Mouse (Mus musculus): ENCODE measurements around the gene Gpt2. TPM values are rescaled to one million over a fixed set of nuclear protein-coding genes. Genes with fewer than 3 reads are reported as not detected.

Gpt2 gene
- polyA plus RNA-seq, 1 experiment from 2014 or later = 13.9 TPM

DNA sequence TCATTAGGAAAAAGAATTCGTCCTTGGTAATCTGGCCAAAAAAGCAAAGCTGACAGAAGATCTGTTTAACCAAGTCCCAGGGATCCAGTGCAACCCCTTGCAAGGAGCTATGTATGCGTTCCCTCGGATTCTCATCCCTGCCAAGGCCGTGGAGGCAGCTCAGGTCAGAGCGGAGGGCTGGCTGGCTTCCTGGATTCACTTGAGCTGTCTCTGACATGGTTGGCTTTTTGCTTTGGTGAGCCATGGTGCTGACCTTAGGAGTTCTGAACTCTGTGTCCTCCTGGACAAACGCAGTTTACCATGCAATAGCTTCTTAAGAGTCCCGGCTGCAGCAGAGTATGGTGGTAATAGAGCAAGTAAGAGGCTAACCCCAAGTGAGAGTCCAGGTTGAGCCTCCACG, 29.0 kb downstream of the Gpt2 start:
- no peaks in the 10 kb centered on the region for H3K27me3 ChIP-seq (ENCODE audit: control insufficient read depth, insufficient read depth, low read length)
- H3K4me1 ChIP-seq (ENCODE audit: control insufficient read depth, insufficient read depth, low read length) = no peaks in the 10 kb centered on the region; the same call in 1 of the 2 replicates
- H3K4me3 ChIP-seq (ENCODE audit: low read depth, low read length) = no peak overlapping the region
- ATAC-seq (replicated peaks; ENCODE audit: insufficient number of reproducible peaks, low FRiP score, low TSS enrichment) = no peak
- WGBS (ENCODE audit: insufficient replicate concordance) = 86% methylated on average over 8 of the region's 8 CpGs
- H3K27ac ChIP-seq (ENCODE audit: low read depth, low read length) = no peak overlapping the region
- H3K4me2 ChIP-seq = no peak overlapping the region
- H3K9ac ChIP-seq (ENCODE audit: low read depth, low read length) = no peak overlapping the region
- H3K9me3 ChIP-seq (replicated peaks; ENCODE audit: control insufficient read depth, low read length) = no peaks in the 10 kb centered on the region
- H3K36me3 ChIP-seq (ENCODE audit: control insufficient read depth, insufficient read depth, low read length) = 0 out of 2 replicates have a peak, but pooled peaks cover 4% of the 10 kb centered on the region

GRCm38 (mm10) chr8:85524086-85524485, 31.7 kb downstream of the Gpt2 start:
- Histone ChIP-seq H3K36me3 (ENCODE audit: control insufficient read depth, insufficient read depth, low read length) (0 out of 2 replicates have a peak, but pooled peaks cover 4% of the 10 kb centered on the region), H3K27me3 (ENCODE audit: control insufficient read depth, insufficient read depth, low read length) (no peaks in the 10 kb centered on the region), H3K4me1 (ENCODE audit: control insufficient read depth, insufficient read depth, low read length) (no peaks in the 10 kb centered on the region; the same call in 1 of the 2 replicates), H3K27ac (ENCODE audit: low read depth, low read length) (no peak overlapping the region), H3K4me2 (no peak overlapping the region), H3K9me3 (replicated peaks; ENCODE audit: control insufficient read depth, low read length) (no peaks in the 10 kb centered on the region), H3K9ac (ENCODE audit: low read depth, low read length) (no peak overlapping the region), H3K4me3 (ENCODE audit: low read depth, low read length) (no peak overlapping the region)
- no peak for ATAC-seq (replicated peaks; ENCODE audit: insufficient number of reproducible peaks, low FRiP score, low TSS enrichment)
- WGBS (ENCODE audit: insufficient replicate concordance) = 84% methylated on average over 7 of the region's 7 CpGs

DNA sequence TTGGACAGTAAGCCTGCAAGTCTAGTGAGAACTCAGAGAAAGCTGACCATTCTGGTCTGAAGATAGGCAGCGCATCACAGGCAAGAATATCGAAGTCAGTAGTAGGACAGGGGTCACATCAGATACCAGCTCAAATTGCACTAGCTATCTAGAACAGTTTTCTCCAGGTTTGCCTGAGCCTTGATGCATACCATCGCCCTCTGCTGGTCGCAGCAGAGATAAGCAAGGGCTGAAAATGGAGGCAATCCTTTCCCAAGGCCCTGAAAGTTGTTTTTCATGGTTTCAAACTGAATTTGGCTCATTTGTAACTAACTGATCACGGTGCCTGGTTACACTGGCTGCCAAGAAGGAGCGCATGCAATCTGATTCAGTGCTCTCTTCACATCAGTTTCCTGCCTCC, 33.7 kb downstream of the Gpt2 start:
- no peaks in the 10 kb centered on the region for H3K36me3 ChIP-seq (ENCODE audit: control insufficient read depth, insufficient read depth, low read length)
- H3K27me3 ChIP-seq (ENCODE audit: control insufficient read depth, insufficient read depth, low read length) = no peaks in the 10 kb centered on the region
- H3K4me3 ChIP-seq (ENCODE audit: low read depth, low read length) = no peak overlapping the region
- H3K4me2 ChIP-seq = no peak overlapping the region
- WGBS (ENCODE audit: insufficient replicate concordance) = 31% methylated on average over 6 of the region's 6 CpGs
- no peaks in the 10 kb centered on the region for H3K9me3 ChIP-seq (replicated peaks; ENCODE audit: control insufficient read depth, low read length)
- no peak for ATAC-seq (replicated peaks; ENCODE audit: insufficient number of reproducible peaks, low FRiP score, low TSS enrichment)
- H3K27ac ChIP-seq (ENCODE audit: low read depth, low read length) = no peak overlapping the region
- no peak overlapping the region for H3K9ac ChIP-seq (ENCODE audit: low read depth, low read length)
- no peaks in the 10 kb centered on the region; the same call in 1 of the 2 replicates for H3K4me1 ChIP-seq (ENCODE audit: control insufficient read depth, insufficient read depth, low read length)

GRCm38 (mm10) chr8:85528959-85529358, 36.6 kb downstream of the Gpt2 start:
- Histone ChIP-seq H3K9ac (ENCODE audit: low read depth, low read length) (no peak overlapping the region), H3K4me1 (ENCODE audit: control insufficient read depth, insufficient read depth, low read length) (no peaks in the 10 kb centered on the region; the same call in 1 of the 2 replicates), H3K9me3 (replicated peaks; ENCODE audit: control insufficient read depth, low read length) (no peaks in the 10 kb centered on the region), H3K36me3 (ENCODE audit: control insufficient read depth, insufficient read depth, low read length) (no peaks in the 10 kb centered on the region), H3K27ac (ENCODE audit: low read depth, low read length) (no peak overlapping the region), H3K27me3 (ENCODE audit: control insufficient read depth, insufficient read depth, low read length) (no peaks in the 10 kb centered on the region), H3K4me2 (no peak overlapping the region), H3K4me3 (ENCODE audit: low read depth, low read length) (no peak overlapping the region)
- ATAC-seq (replicated peaks; ENCODE audit: insufficient number of reproducible peaks, low FRiP score, low TSS enrichment) = no peak
- 71% methylated on average over 3 of the region's 3 CpGs for WGBS (ENCODE audit: insufficient replicate concordance)

DNA sequence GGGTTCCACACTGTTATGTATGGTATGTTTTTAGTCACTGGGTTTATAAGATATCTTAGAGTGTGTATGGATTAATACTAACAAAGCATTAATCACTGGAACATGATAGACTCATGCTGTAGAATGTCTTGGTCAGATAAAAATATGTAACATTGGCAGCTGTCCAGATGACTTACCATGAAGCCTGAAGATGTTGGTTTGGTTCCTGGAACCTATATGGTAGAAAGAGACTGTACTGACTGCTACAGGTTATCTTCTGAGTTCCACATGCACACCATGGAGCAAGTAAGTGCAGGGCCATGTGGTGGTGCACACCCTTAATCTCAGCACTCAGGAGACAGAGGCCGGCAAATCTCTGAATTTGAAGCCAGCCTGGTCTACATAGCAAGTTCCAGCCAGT, 38.3 kb downstream of the Gpt2 start:
- no peak for ATAC-seq (replicated peaks; ENCODE audit: insufficient number of reproducible peaks, low FRiP score, low TSS enrichment)
- H3K9me3 ChIP-seq (replicated peaks; ENCODE audit: control insufficient read depth, low read length) = no peaks in the 10 kb centered on the region
- peaks cover 5% of the 10 kb centered on the region; the same call in 1 of the 2 replicates for H3K36me3 ChIP-seq (ENCODE audit: control insufficient read depth, insufficient read depth, low read length)
- no peaks in the 10 kb centered on the region for H3K27me3 ChIP-seq (ENCODE audit: control insufficient read depth, insufficient read depth, low read length)
- no peak overlapping the region for H3K27ac ChIP-seq (ENCODE audit: low read depth, low read length)
- H3K4me1 ChIP-seq (ENCODE audit: control insufficient read depth, insufficient read depth, low read length) = no peaks in the 10 kb centered on the region
- no peak overlapping the region for H3K4me2 ChIP-seq
- H3K4me3 ChIP-seq (ENCODE audit: low read depth, low read length) = no peak overlapping the region
- no peak overlapping the region for H3K9ac ChIP-seq (ENCODE audit: low read depth, low read length)
- 88% methylated on average over 1 of the region's 1 CpGs for WGBS (ENCODE audit: insufficient replicate concordance)

DNA sequence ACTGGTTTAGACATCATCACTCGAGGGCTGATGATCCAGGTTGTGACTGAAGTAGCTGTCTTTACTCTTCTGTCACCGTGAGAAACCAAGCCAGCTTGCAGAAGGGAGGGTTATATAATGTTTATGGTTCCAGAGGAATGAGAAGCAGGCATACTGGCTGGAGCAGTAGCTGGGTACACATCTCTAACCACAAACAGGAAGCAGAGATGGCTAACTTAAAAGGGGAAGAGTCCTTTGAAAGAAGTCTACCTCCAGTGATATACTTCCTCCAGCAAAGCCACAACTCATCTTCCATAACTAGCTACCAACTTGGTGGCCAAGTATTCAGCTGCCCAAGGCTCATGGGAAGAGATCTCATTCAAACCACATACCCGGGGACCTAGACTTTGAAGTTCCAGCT, 39.1 kb downstream of the Gpt2 start:
- ATAC-seq (replicated peaks; ENCODE audit: insufficient number of reproducible peaks, low FRiP score, low TSS enrichment) = no peak
- Histone ChIP-seq H3K4me2 (no peak overlapping the region), H3K27ac (ENCODE audit: low read depth, low read length) (no peak overlapping the region), H3K4me1 (ENCODE audit: control insufficient read depth, insufficient read depth, low read length) (no peaks in the 10 kb centered on the region), H3K36me3 (ENCODE audit: control insufficient read depth, insufficient read depth, low read length) (peaks cover 11% of the 10 kb centered on the region), H3K9me3 (replicated peaks; ENCODE audit: control insufficient read depth, low read length) (no peaks in the 10 kb centered on the region), H3K9ac (ENCODE audit: low read depth, low read length) (no peak overlapping the region), H3K27me3 (ENCODE audit: control insufficient read depth, insufficient read depth, low read length) (no peaks in the 10 kb centered on the region), H3K4me3 (ENCODE audit: low read depth, low read length) (no peak overlapping the region)
- 76% methylated on average over 3 of the region's 3 CpGs for WGBS (ENCODE audit: insufficient replicate concordance)

DNA sequence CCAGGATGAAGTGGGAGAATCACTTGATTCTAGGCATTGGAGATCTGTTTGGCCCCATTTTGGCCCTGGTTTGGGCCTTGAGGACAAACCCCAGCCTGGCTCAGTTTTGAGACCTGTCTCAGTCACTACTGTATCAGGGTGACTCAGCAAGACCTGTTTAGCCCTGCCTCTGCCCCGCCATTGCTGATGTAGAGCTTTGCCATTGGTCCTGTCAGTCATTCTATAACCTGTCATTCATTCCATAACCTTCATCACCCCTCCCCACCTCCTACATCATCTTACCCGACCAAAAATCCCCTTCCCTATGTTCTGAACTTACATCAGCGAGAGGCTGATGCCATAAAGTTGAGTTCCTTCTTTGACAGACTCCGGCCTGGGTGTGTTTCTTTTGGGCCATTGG, 40.5 kb downstream of the Gpt2 start:
- Histone ChIP-seq H3K9ac (ENCODE audit: low read depth, low read length) (no peak overlapping the region), H3K27ac (ENCODE audit: low read depth, low read length) (no peak overlapping the region), H3K27me3 (ENCODE audit: control insufficient read depth, insufficient read depth, low read length) (no peaks in the 10 kb centered on the region), H3K4me3 (ENCODE audit: low read depth, low read length) (no peak overlapping the region), H3K4me1 (ENCODE audit: control insufficient read depth, insufficient read depth, low read length) (no peaks in the 10 kb centered on the region), H3K4me2 (no peak overlapping the region), H3K9me3 (replicated peaks; ENCODE audit: control insufficient read depth, low read length) (no peaks in the 10 kb centered on the region), H3K36me3 (ENCODE audit: control insufficient read depth, insufficient read depth, low read length) (peaks cover 17% of the 10 kb centered on the region)
- WGBS (ENCODE audit: insufficient replicate concordance) = 82% methylated on average over 4 of the region's 4 CpGs
- no peak for ATAC-seq (replicated peaks; ENCODE audit: insufficient number of reproducible peaks, low FRiP score, low TSS enrichment)

- Histone ChIP-seq H3K27ac (ENCODE audit: low read depth, low read length) (no peak overlapping the region), H3K4me1 (ENCODE audit: control insufficient read depth, insufficient read depth, low read length) (no peaks in the 10 kb centered on the region), H3K36me3 (ENCODE audit: control insufficient read depth, insufficient read depth, low read length) (peaks cover 21% of the 10 kb centered on the region), H3K4me2 (no peak overlapping the region), H3K27me3 (ENCODE audit: control insufficient read depth, insufficient read depth, low read length) (no peaks in the 10 kb centered on the region), H3K4me3 (ENCODE audit: low read depth, low read length) (no peak overlapping the region), H3K9ac (ENCODE audit: low read depth, low read length) (no peak overlapping the region), H3K9me3 (replicated peaks; ENCODE audit: control insufficient read depth, low read length) (no peaks in the 10 kb centered on the region)
- no peak for ATAC-seq (replicated peaks; ENCODE audit: insufficient number of reproducible peaks, low FRiP score, low TSS enrichment)
- 91% methylated on average over 2 of the region's 2 CpGs for WGBS (ENCODE audit: insufficient replicate concordance)
Observed at GRCm38 (mm10) chr8:85533434-85533833, 41.1 kb downstream of the Gpt2 start.

DNA sequence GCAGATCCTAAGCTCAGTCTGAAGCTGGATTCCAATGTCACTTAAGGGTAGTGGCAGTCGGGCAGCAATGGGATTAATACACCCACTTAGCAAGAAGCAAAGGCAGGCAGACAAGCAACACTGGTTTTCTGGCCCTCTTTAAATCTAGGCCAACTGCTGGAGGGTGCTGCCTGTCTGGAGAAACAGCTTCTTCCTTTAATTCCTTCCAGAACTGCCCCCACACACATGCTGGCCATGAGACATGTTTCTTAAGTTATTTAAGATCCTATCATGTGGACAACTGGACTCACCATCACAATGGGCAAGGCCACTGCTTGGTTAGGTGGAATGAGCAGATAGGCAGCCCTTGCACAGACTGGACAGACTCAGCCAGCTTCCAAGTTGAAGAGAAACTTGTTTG, 41.8 kb downstream of the Gpt2 start:
- 77% methylated on average over 1 of the region's 1 CpGs for WGBS (ENCODE audit: insufficient replicate concordance)
- H3K4me3 ChIP-seq (ENCODE audit: low read depth, low read length) = no peak overlapping the region
- ATAC-seq (replicated peaks; ENCODE audit: insufficient number of reproducible peaks, low FRiP score, low TSS enrichment) = no peak
- peaks cover 29% of the 10 kb centered on the region for H3K36me3 ChIP-seq (ENCODE audit: control insufficient read depth, insufficient read depth, low read length)
- no peaks in the 10 kb centered on the region for H3K27me3 ChIP-seq (ENCODE audit: control insufficient read depth, insufficient read depth, low read length)
- no peak overlapping the region for H3K9ac ChIP-seq (ENCODE audit: low read depth, low read length)
- H3K4me1 ChIP-seq (ENCODE audit: control insufficient read depth, insufficient read depth, low read length) = no peaks in the 10 kb centered on the region
- no peak overlapping the region for H3K4me2 ChIP-seq
- no peak overlapping the region for H3K27ac ChIP-seq (ENCODE audit: low read depth, low read length)
- H3K9me3 ChIP-seq (replicated peaks; ENCODE audit: control insufficient read depth, low read length) = no peaks in the 10 kb centered on the region

Data from heart, embryonic 11.5 days (tissue).